Mouse (Mus musculus): ENCODE results near the gene Catip. TPM values are rescaled to one million over a fixed set of nuclear protein-coding genes. Genes with fewer than 3 reads are reported as not detected.
A peak's percentile ranks its signal among the peaks of the same experiment; 100 is the strongest.

Catip gene
- polyA plus RNA-seq, 1 experiment from 2014 or later: 0.39 TPM

- H3K4me1 ChIP-seq (replicated peaks): peaks cover 35% of the 10 kb centered on the region
- no peak overlapping the region for H3K4me3 ChIP-seq
- no peak for ATAC-seq (replicated peaks; ENCODE audit: insufficient number of reproducible peaks, insufficient read depth, low FRiP score, low read depth)
- 80% methylated on average over 8 of the region's 8 CpGs for WGBS
- no peaks in the 10 kb centered on the region for H3K36me3 ChIP-seq
- no peak overlapping the region for H3K9ac ChIP-seq
- no peaks in the 10 kb centered on the region for H3K9me3 ChIP-seq (replicated peaks)
- no peaks in the 10 kb centered on the region for H3K27me3 ChIP-seq
- H3K4me2 ChIP-seq: no peak overlapping the region
- H3K27ac ChIP-seq: no peak overlapping the region
Measured at GRCm38 (mm10) chr1:74385531-74385930, 23.6 kb downstream of the Catip start.

GRCm38 (mm10) chr1:74386363-74386713 lies 24.4 kb downstream of the Catip start:
- no peak for ATAC-seq (replicated peaks; ENCODE audit: insufficient number of reproducible peaks, insufficient read depth, low FRiP score, low read depth)
- peaks cover 43% of the 10 kb centered on the region for H3K4me1 ChIP-seq (replicated peaks)
- WGBS: 48% methylated on average over 10 of the region's 10 CpGs
- peak overlapping the region; percentile 69 for H3K9ac ChIP-seq
- H3K27ac ChIP-seq: peak overlapping the region; percentile 100
- H3K4me2 ChIP-seq: peak overlapping the region; percentile 67
- H3K9me3 ChIP-seq (replicated peaks): no peaks in the 10 kb centered on the region
- H3K27me3 ChIP-seq: no peaks in the 10 kb centered on the region
- peak overlapping the region; percentile 57 for H3K4me3 ChIP-seq
- no peaks in the 10 kb centered on the region for H3K36me3 ChIP-seq

- Histone ChIP-seq H3K4me2 (peak overlapping the region; percentile 67), H3K9me3 (replicated peaks) (no peaks in the 10 kb centered on the region), H3K36me3 (no peaks in the 10 kb centered on the region), H3K4me3 (peak overlapping the region; percentile 57), H3K4me1 (replicated peaks) (peaks cover 43% of the 10 kb centered on the region), H3K27ac (peak overlapping the region; percentile 100), H3K9ac (peak overlapping the region; percentile 69), H3K27me3 (no peaks in the 10 kb centered on the region)
- WGBS: under 1% methylated on average over 26 of the region's 26 CpGs
- ATAC-seq (replicated peaks; ENCODE audit: insufficient number of reproducible peaks, insufficient read depth, low FRiP score, low read depth): peak; percentile 82
Measured at GRCm38 (mm10) chr1:74386714-74387385, 24.9 kb downstream of the Catip start.

- H3K4me2 ChIP-seq: peak overlapping the region; percentile 67
Measured at GRCm38 (mm10) chr1:74387386-74387988, 25.6 kb downstream of the Catip start.

GRCm38 (mm10) chr1:74388398-74388920 lies 26.6 kb downstream of the Catip start:
- H3K4me1 ChIP-seq (replicated peaks): peaks cover 53% of the 10 kb centered on the region
- no peaks in the 10 kb centered on the region for H3K27me3 ChIP-seq
- H3K9ac ChIP-seq: no peak overlapping the region
- peaks cover 3% of the 10 kb centered on the region; the same call in 1 of the 2 replicates for H3K36me3 ChIP-seq
- ATAC-seq (replicated peaks; ENCODE audit: insufficient number of reproducible peaks, insufficient read depth, low FRiP score, low read depth): no peak
- H3K27ac ChIP-seq: peak overlapping the region; percentile 100
- WGBS: 82% methylated on average over 7 of the region's 7 CpGs
- no peak overlapping the region for H3K4me2 ChIP-seq
- H3K4me3 ChIP-seq: no peak overlapping the region
- H3K9me3 ChIP-seq (replicated peaks): no peaks in the 10 kb centered on the region

More at GRCm38 (mm10) chr1:74387386-74387988, 25.6 kb downstream of the Catip start:
- Histone ChIP-seq H3K27ac (peak overlapping the region; percentile 100), H3K9ac (peak overlapping the region; percentile 69), H3K4me3 (peak overlapping the region; percentile 57), H3K36me3 (no peaks in the 10 kb centered on the region), H3K4me1 (replicated peaks) (peaks cover 44% of the 10 kb centered on the region), H3K27me3 (no peaks in the 10 kb centered on the region), H3K9me3 (replicated peaks) (no peaks in the 10 kb centered on the region)
- WGBS: 56% methylated on average over 15 of the region's 15 CpGs
- ATAC-seq (replicated peaks; ENCODE audit: insufficient number of reproducible peaks, insufficient read depth, low FRiP score, low read depth): no peak

GRCm38 (mm10) chr1:74389831-74390286 lies 28.0 kb downstream of the Catip start:
- Histone ChIP-seq H3K27me3 (no peaks in the 10 kb centered on the region), H3K36me3 (peaks cover 17% of the 10 kb centered on the region), H3K4me1 (replicated peaks) (peaks cover 59% of the 10 kb centered on the region), H3K4me3 (peak overlapping the region; percentile 89), H3K4me2 (peak overlapping the region; percentile 95), H3K9me3 (replicated peaks) (no peaks in the 10 kb centered on the region), H3K27ac (peak overlapping the region; percentile 100), H3K9ac (peak overlapping the region; percentile 53)
- ATAC-seq (replicated peaks; ENCODE audit: insufficient number of reproducible peaks, insufficient read depth, low FRiP score, low read depth): peak; percentile 13; the same call in 1 of the 2 replicates
- whole genome bisulfite sequencing: 4% methylated on average over 29 of the region's 29 CpGs

- peak overlapping the region; percentile 89 for H3K4me3 ChIP-seq
- H3K27ac ChIP-seq: peak overlapping the region; percentile 100
- 3% methylated on average over 21 of the region's 21 CpGs for WGBS
- H3K27me3 ChIP-seq: no peaks in the 10 kb centered on the region
- H3K9me3 ChIP-seq (replicated peaks): no peaks in the 10 kb centered on the region
- H3K36me3 ChIP-seq: peaks cover 22% of the 10 kb centered on the region
- peak overlapping the region; percentile 20; the same call in 1 of the 2 replicates for H3K9ac ChIP-seq
- peak overlapping the region; percentile 95 for H3K4me2 ChIP-seq
- no peak for ATAC-seq (replicated peaks; ENCODE audit: insufficient number of reproducible peaks, insufficient read depth, low FRiP score, low read depth)
- H3K4me1 ChIP-seq (replicated peaks): peaks cover 59% of the 10 kb centered on the region
Measured at GRCm38 (mm10) chr1:74390287-74390906, 28.5 kb downstream of the Catip start.

GRCm38 (mm10) chr1:74390924-74391748 lies 29.2 kb downstream of the Catip start, which contains the start of gene Ctdsp1:
Gene Ctdsp1, plus strand, starts transcription at chr1:74391509.
- Histone ChIP-seq H3K9ac (peak within 1 kb of the TSS; percentile 99), H3K27ac (peak within 1 kb of the TSS; percentile 100), H3K9me3 (replicated peaks) (no peaks in the 10 kb centered on the region), H3K4me2 (peak within 1 kb of the TSS; percentile 95), H3K36me3 (peaks cover 23% of the 10 kb centered on the region), H3K4me1 (replicated peaks) (peaks cover 59% of the 10 kb centered on the region), H3K27me3 (no peaks in the 10 kb centered on the region), H3K4me3 (peak within 1 kb of the TSS; percentile 89)
- 4% methylated on average over 49 of the region's 51 CpGs for WGBS
- peak; percentile 78 for ATAC-seq (replicated peaks; ENCODE audit: insufficient number of reproducible peaks, insufficient read depth, low FRiP score, low read depth)

GRCm38 (mm10) chr1:74391844-74392441 lies 30.0 kb downstream of the Catip start:
- peak overlapping the region; percentile 99 for H3K9ac ChIP-seq
- H3K4me3 ChIP-seq: peak overlapping the region; percentile 89
- peaks cover 61% of the 10 kb centered on the region for H3K4me1 ChIP-seq (replicated peaks)
- peak overlapping the region; percentile 95 for H3K4me2 ChIP-seq
- peak; percentile 42 for ATAC-seq (replicated peaks; ENCODE audit: insufficient number of reproducible peaks, insufficient read depth, low FRiP score, low read depth)
- no peaks in the 10 kb centered on the region for H3K9me3 ChIP-seq (replicated peaks)
- H3K36me3 ChIP-seq: peaks cover 23% of the 10 kb centered on the region
- WGBS: under 1% methylated on average over 63 of the region's 63 CpGs
- H3K27me3 ChIP-seq: no peaks in the 10 kb centered on the region
- H3K27ac ChIP-seq: peak overlapping the region; percentile 100

GRCm38 (mm10) chr1:74392446-74392994 lies 30.6 kb downstream of the Catip start:
- Histone ChIP-seq H3K27me3 (no peaks in the 10 kb centered on the region), H3K27ac (peak overlapping the region; percentile 100), H3K4me2 (peak overlapping the region; percentile 95), H3K4me3 (peak overlapping the region; percentile 89), H3K36me3 (peaks cover 23% of the 10 kb centered on the region), H3K9ac (peak overlapping the region; percentile 99), H3K9me3 (replicated peaks) (no peaks in the 10 kb centered on the region), H3K4me1 (replicated peaks) (peaks cover 57% of the 10 kb centered on the region)
- ATAC-seq (replicated peaks; ENCODE audit: insufficient number of reproducible peaks, insufficient read depth, low FRiP score, low read depth): peak; percentile 0; the same call in 1 of the 2 replicates
- whole genome bisulfite sequencing: 2% methylated on average over 16 of the region's 16 CpGs

Data from heart, embryonic 15.5 days (tissue).